21 mouse cellular contexts compared by ENCODE assay signal in genomic region chr2:94141293-94141692, GRCm38 (mm10). TPM values are rescaled to one million over a fixed set of nuclear protein-coding genes. Genes with fewer than 3 reads are reported as not detected.
DNase-seq lines count a peak whose midpoint lies in the region.
"Had no signal": no experiment of that assay in that cellular context is flagged by ENCODE, and none has a peak within 500 bp of the region (broad histone marks: within the 10 kb centered on the region; RNA-seq: fewer than 3 reads in every experiment).

No protein-coding gene starts in this region.

- peak; percentile 6 for DNase-seq in kidney, adult 18-20 months
- no peak for DNase-seq in kidney, postnatal 4 days
- DNase-seq in lung, postnatal 10 days, result peak; percentile 7
- DNase-seq in lung, postnatal 25 days (ENCODE audit: low spot score), result no peak
- peak; percentile 11 for DNase-seq in kidney, postnatal 14 days
- DNase-seq in urinary bladder, postnatal 14 days (ENCODE audit: low spot score), result no peak
- no peak for DNase-seq in heart, postnatal 36 days
- DNase-seq: adrenal gland, postnatal 25 days; cerebellum, adult 18-20 months; cerebellum, postnatal 10 days; gastrocnemius, adult 2 months; gastrocnemius, postnatal 36 days; heart, adult 18-20 months; heart, postnatal 4 days; liver, embryonic 13.5 days; lung, adult 18-20 months; lung, postnatal 36 days; midbrain, embryonic 14.5 days; retina, postnatal 1 day; right cerebral cortex, postnatal 14 days; thymus, postnatal 4 days had no signal

- intact Hi-C loops in heart, postnatal 36 days (cut with DNase I), result no loop called here

RNA-seq across cellular contexts. Expression of gene Hsd17b12, which starts 16.5 kb away (rescaled TPM):
- total RNA-seq in heart, postnatal 36 days (2021), result 10 to 100 TPM; 18.4 to 19.2 TPM

Comparison
In these comparisons a context has a peak if more than half of its experiments do, and no peak if none do; other contexts are left out.
1. DNase-seq: peak in kidney, adult 18-20 months (single experiment), lung, postnatal 10 days (single experiment) and kidney, postnatal 14 days (single experiment); none in kidney, postnatal 4 days (0 of 2), lung, postnatal 25 days (single experiment), urinary bladder, postnatal 14 days (single experiment) and heart, postnatal 36 days (0 of 2).